Mouse (Mus musculus): Measurements from ENCODE around the gene Ddb2. TPM values are rescaled to one million over a fixed set of nuclear protein-coding genes. Genes with fewer than 3 reads are reported as not detected.

Gene Ddb2
- polyA plus RNA-seq, 1 experiment = 32.4 TPM

DNA sequence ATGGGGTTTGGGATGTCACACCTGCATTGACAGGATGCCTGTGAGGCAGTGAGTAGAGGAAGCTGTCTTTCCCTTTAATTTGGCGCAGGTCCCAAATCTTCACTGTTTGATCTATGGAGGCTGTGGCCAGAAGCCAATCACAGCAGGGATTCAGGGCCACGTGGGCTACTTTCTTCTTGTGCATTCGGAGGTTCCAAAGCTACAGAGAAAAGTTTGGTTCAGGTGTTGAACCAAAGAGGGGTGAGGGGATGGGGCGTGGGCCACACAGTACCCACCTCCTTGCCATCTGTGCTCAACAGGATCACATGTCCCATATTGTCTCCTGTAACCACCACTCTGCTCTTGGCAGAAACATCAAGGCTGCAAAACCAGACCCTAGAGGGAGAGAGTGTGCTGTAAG, 19.8 kb downstream of the Ddb2 start:
- Histone ChIP-seq H3K4me1 (ENCODE audit: control insufficient read depth, insufficient read depth, low read length) (no peaks in the 10 kb centered on the region), H3K27ac (ENCODE audit: control insufficient read depth, insufficient read depth, low read depth, low read length, poor library complexity) (no peak overlapping the region), H3K4me3 (replicated peaks; ENCODE audit: control insufficient read depth, low read depth, low read length) (no peak overlapping the region)
- 86% methylated on average over 4 of the region's 4 CpGs for WGBS
- no peak for TF ChIP-seq CTCF (IDR thresholded peaks at IDR 0.05; ENCODE audit: control insufficient read depth, insufficient read depth, low read length)
- no peak for TF ChIP-seq POLR2A (IDR thresholded peaks at IDR 0.05; ENCODE audit: borderline replicate concordance, control insufficient read depth, low read depth, low read length)

DNA sequence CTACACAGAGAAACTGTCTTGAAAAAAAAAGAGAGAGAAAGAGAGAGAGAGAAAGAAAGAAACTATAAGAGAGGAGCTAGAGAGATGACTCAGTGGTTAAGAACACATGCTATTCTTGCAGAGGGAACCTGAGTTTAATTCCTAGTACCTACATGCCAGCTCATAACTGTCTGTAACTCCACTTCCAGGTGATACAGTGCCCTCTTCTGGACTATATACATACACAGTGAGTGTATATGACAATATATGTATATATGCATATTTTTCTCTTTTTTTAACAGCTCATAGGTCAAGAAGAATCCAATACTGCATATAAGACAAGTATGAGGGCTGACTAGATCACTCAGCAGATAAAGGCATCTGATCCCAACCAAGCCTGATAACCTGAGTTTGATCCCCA, 23.5 kb downstream of the Ddb2 start:
- TF ChIP-seq CTCF (IDR thresholded peaks at IDR 0.05; ENCODE audit: control insufficient read depth, insufficient read depth, low read length) = no peak
- TF ChIP-seq POLR2A (IDR thresholded peaks at IDR 0.05; ENCODE audit: borderline replicate concordance, control insufficient read depth, low read depth, low read length) = no peak
- Histone ChIP-seq H3K4me1 (ENCODE audit: control insufficient read depth, insufficient read depth, low read length) (no peaks in the 10 kb centered on the region), H3K4me3 (replicated peaks; ENCODE audit: control insufficient read depth, low read depth, low read length) (no peak overlapping the region), H3K27ac (ENCODE audit: control insufficient read depth, insufficient read depth, low read depth, low read length, poor library complexity) (no peak overlapping the region)

- Histone ChIP-seq H3K4me3 (replicated peaks; ENCODE audit: control insufficient read depth, low read depth, low read length) (no peak overlapping the region), H3K27ac (ENCODE audit: control insufficient read depth, insufficient read depth, low read depth, low read length, poor library complexity) (peak overlapping the region; percentile 77), H3K4me1 (ENCODE audit: control insufficient read depth, insufficient read depth, low read length) (peaks cover 4% of the 10 kb centered on the region; the same call in 1 of the 2 replicates)
- WGBS = 44% methylated on average over 9 of the region's 9 CpGs
- no peak for TF ChIP-seq POLR2A (IDR thresholded peaks at IDR 0.05; ENCODE audit: borderline replicate concordance, control insufficient read depth, low read depth, low read length)
- no peak for TF ChIP-seq CTCF (IDR thresholded peaks at IDR 0.05; ENCODE audit: control insufficient read depth, insufficient read depth, low read length)
Observed at GRCm38 (mm10) chr2:91206254-91206775, 30.5 kb downstream of the Ddb2 start.

- WGBS = 15% methylated on average over 20 of the region's 20 CpGs
- Histone ChIP-seq H3K4me3 (replicated peaks; ENCODE audit: control insufficient read depth, low read depth, low read length) (peak overlapping the region; percentile 95), H3K27ac (ENCODE audit: control insufficient read depth, insufficient read depth, low read depth, low read length, poor library complexity) (peak overlapping the region; percentile 30; the same call in 1 of the 2 replicates), H3K4me1 (ENCODE audit: control insufficient read depth, insufficient read depth, low read length) (peaks cover 4% of the 10 kb centered on the region; the same call in 1 of the 2 replicates)
- TF ChIP-seq CTCF (IDR thresholded peaks at IDR 0.05; ENCODE audit: control insufficient read depth, insufficient read depth, low read length) = no peak
Observed at GRCm38 (mm10) chr2:91202972-91203656, 33.7 kb downstream of the Ddb2 start.

- Histone ChIP-seq H3K4me1 (ENCODE audit: control insufficient read depth, insufficient read depth, low read length) (peaks cover 4% of the 10 kb centered on the region; the same call in 1 of the 2 replicates), H3K27ac (ENCODE audit: control insufficient read depth, insufficient read depth, low read depth, low read length, poor library complexity) (peak within 1 kb of the TSS; percentile 48), H3K4me3 (replicated peaks; ENCODE audit: control insufficient read depth, low read depth, low read length) (peak within 1 kb of the TSS; percentile 95)
- TF ChIP-seq CTCF (IDR thresholded peaks at IDR 0.05; ENCODE audit: control insufficient read depth, insufficient read depth, low read length) (0 out of 2 replicates have a peak, but pooled peaks have one; percentile 2), POLR2A (IDR thresholded peaks at IDR 0.05; ENCODE audit: borderline replicate concordance, control insufficient read depth, low read depth, low read length) (peak; percentile 88; the same call in 1 of the 2 replicates)
- 3% methylated on average over 28 of the region's 28 CpGs for WGBS
Observed at GRCm38 (mm10) chr2:91202222-91202971, 34.4 kb downstream of the Ddb2 start, which contains the start of the genes Nr1h3 and Acp2. Nr1h3 (minus strand) TSS chr2:91202834. Acp2 (plus strand) TSS chr2:91202885.

DNA sequence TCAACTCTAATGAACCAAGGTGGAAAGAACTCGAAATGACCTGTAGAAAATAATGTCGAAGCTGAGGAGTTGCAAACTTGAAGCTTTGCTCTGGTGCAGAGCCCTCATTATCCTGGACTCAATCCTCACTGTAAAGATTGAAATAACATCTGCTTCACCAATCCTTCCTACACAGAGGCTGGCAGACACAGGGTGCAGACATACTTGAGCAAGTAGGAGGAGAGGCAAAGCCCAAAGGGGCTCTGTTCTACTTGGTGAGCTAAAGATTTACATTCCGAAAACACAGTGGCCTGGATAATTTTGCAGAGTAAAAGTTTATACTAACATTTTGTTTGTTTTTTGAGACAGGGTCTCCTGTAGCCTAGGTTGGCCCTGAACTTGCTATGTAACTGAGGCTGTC, 37.9 kb downstream of the Ddb2 start:
- 82% methylated on average over 3 of the region's 3 CpGs for WGBS
- TF ChIP-seq CTCF (IDR thresholded peaks at IDR 0.05; ENCODE audit: control insufficient read depth, insufficient read depth, low read length) = no peak
- no peak for TF ChIP-seq POLR2A (IDR thresholded peaks at IDR 0.05; ENCODE audit: borderline replicate concordance, control insufficient read depth, low read depth, low read length)
- no peak overlapping the region for H3K4me3 ChIP-seq (replicated peaks; ENCODE audit: control insufficient read depth, low read depth, low read length)
- H3K4me1 ChIP-seq (ENCODE audit: control insufficient read depth, insufficient read depth, low read length) = no peaks in the 10 kb centered on the region
- H3K27ac ChIP-seq (ENCODE audit: control insufficient read depth, insufficient read depth, low read depth, low read length, poor library complexity) = no peak overlapping the region

- TF ChIP-seq POLR2A (IDR thresholded peaks at IDR 0.05; ENCODE audit: borderline replicate concordance, control insufficient read depth, low read depth, low read length) (no peak), CTCF (IDR thresholded peaks at IDR 0.05; ENCODE audit: control insufficient read depth, insufficient read depth, low read length) (no peak)
- H3K4me1 ChIP-seq (ENCODE audit: control insufficient read depth, insufficient read depth, low read length) = no peaks in the 10 kb centered on the region
- H3K27ac ChIP-seq (ENCODE audit: control insufficient read depth, insufficient read depth, low read depth, low read length, poor library complexity) = no peak overlapping the region
- H3K4me3 ChIP-seq (replicated peaks; ENCODE audit: control insufficient read depth, low read depth, low read length) = no peak overlapping the region
- WGBS = 27% methylated on average over 3 of the region's 3 CpGs
Observed at GRCm38 (mm10) chr2:91196577-91197001, 40.2 kb downstream of the Ddb2 start.

All from bone marrow, adult 2 months (tissue).